Mouse (Mus musculus): ENCODE results near the gene Kctd3.

GRCm38 (mm10) chr1:189047918-189048317, 40.3 kb upstream of the Kctd3 start:
- no peak for TF ChIP-seq EP300 (IDR thresholded peaks at IDR 0.05; ENCODE audit: low read depth)
- no peak for TF ChIP-seq CTCF (IDR thresholded peaks at IDR 0.05; ENCODE audit: low read depth)
